Mouse (Mus musculus): ENCODE data around the gene Cfap126.
"Not testable (repeated sequence)": the region's sequence is repeated elsewhere in the genome, so short reads cannot be mapped to it uniquely, and the experiment has no call there.

GRCm38 (mm10) chr1:171065243-171065587 is 48.5 kb upstream of the Cfap126 start:
- not testable (repeated sequence) for TF ChIP-seq CTCF (IDR thresholded peaks at IDR 0.05; ENCODE audit: extremely low read depth, insufficient read length, insufficient replicate concordance, low read depth, low read length); POLR2A (IDR thresholded peaks at IDR 0.05; ENCODE audit: low read depth, low read length)
